Mouse (Mus musculus): ENCODE data around the gene Trmu.

The Trmu gene

DNA sequence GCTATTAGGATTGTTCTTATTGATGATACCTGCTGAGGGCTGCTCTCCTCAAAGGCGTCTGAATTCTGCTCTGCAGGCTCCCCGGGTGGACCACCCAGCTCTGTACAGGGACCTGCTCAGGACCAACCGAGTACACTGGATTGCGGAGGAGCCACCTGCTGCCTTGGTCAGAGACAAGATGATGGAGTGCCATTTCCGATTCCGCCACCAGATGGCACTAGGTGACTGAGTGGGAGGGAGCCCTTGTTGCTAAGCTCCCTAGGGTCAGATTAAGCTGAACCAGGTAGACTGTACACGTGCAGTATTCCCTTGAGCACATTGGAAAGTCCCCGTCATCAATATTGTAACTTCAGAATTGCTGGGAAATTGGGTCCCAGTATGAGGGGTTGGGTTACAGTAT lies 17.2 kb downstream of the Trmu start:
- DNase-seq (ENCODE audit: low read depth, low spot score) = peak; percentile 78

DNA sequence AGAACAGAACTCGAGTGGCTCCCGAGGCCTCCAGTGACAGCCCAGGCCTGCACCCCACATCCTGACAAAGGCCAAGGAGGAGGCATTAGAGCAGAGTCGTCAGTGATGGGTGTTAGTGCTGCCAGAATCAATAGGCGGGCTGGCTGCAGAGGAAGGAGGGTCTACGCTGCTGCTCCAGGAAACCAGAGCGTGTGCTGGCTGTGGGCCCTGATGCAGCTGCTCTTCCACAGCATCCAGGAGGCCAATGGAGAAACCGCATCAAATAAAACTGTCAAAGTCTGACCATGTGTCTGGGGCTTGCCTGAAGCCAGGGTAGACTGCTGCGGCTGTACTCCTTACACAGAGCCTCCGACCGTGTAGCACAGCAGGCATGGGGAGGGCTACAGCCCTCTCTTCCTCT lies 18.0 kb downstream of the Trmu start:
- DNase-seq (ENCODE audit: low read depth, low spot score) = no peak

DNA sequence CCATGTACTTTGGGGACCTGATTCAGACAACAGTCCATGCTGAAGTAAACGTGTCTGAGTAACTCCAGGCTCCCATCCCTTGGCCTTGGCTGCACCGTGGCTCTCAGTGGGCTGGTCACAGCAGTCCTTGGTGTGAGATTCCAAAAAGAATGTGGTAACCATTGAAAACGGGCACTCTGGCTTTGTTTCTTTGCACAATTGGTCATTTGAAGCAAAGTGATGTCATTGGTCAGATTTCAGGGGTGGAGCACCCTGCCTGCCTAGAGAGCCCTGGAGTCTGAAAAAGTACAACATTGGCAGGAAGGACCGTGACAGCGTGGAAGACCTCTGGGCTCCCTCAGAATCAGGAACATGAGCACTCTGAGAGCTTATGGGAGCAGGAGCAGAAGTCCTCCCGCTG lies 20.3 kb downstream of the Trmu start:
- DNase-seq (ENCODE audit: low read depth, low spot score) = no peak

DNA sequence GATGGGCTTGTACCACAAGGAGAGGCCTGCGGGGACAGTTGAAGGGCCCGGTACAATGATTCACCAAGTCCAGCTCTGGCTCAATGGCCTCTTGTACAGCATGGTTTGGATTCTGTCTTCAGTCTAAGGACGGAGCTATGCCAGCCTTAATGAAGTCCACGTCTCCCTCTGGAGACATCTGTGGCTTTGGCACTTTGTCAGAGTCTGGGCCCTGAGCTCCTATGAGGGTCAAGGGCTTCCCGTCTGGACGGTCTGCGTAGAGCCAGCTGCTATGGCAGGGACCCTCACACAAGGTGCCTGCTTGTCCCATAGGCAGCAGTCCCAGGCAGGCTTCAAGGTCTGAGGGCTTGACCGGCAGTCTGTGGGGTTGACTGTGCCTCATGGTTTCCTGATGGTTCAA lies 21.2 kb downstream of the Trmu start:
- DNase-seq (ENCODE audit: low read depth, low spot score) = no peak

DNA sequence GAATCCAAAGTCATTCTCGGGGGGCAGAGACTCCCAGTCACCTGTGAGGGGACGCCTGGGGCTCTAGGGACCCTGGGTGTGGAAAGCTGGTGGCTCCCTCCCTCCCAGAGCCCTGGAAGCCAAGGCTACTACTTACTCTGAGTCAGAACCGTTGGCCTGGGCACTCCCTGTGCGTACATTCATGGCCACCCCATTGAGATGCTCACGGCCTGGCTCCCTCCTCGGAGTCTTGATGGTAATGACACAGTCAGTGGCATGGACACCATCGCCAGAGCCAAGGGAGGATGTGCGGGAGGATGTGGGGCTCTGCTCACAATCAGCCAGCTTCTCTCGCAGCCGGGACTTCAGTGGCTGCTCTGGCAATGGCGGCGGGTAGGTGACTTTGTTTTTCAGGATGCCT lies 21.7 kb downstream of the Trmu start:
- DNase-seq (ENCODE audit: low read depth, low spot score) = no peak

DNA sequence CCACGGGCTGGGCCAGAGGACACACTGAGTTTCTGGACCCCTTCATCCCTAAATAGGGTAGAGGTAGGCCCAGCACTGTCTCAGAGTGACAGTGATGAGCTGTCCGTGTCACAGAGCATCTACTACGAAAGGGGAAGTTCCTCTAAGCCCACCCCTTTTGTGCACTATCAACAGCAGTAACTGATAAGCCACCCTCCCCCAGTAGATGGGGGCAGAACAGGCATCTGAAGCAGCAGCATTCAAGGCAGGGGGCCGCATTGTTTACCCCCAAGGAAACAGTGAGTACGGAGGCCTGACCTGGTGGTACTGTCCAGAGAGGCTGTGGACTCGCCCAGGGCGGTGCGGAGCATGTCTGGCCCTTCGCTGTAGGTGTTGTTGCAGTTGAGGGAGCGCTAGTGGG lies 23.4 kb downstream of the Trmu start:
- no peak for DNase-seq (ENCODE audit: low read depth, low spot score)

DNA sequence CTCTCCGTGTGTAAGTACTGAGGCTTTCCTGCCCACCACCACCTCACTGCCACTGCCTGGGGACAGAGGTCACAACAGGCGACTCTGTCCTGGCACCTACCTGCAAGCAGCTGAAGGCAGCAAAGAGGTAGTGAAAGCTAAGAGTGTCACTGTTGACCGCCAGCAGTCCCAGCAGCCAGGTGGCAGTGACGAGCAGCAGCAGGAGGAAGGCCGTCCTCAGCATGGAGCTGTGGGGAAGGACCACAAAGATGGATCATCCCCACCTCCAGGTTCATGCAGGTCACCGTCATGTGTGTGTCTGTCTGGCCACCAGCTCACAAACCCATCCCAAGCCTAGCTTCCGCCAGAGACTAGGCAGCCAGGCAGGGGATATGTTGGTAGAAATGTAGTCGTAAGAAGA lies 24.7 kb downstream of the Trmu start:
- no peak for DNase-seq (ENCODE audit: low read depth, low spot score)

DNA sequence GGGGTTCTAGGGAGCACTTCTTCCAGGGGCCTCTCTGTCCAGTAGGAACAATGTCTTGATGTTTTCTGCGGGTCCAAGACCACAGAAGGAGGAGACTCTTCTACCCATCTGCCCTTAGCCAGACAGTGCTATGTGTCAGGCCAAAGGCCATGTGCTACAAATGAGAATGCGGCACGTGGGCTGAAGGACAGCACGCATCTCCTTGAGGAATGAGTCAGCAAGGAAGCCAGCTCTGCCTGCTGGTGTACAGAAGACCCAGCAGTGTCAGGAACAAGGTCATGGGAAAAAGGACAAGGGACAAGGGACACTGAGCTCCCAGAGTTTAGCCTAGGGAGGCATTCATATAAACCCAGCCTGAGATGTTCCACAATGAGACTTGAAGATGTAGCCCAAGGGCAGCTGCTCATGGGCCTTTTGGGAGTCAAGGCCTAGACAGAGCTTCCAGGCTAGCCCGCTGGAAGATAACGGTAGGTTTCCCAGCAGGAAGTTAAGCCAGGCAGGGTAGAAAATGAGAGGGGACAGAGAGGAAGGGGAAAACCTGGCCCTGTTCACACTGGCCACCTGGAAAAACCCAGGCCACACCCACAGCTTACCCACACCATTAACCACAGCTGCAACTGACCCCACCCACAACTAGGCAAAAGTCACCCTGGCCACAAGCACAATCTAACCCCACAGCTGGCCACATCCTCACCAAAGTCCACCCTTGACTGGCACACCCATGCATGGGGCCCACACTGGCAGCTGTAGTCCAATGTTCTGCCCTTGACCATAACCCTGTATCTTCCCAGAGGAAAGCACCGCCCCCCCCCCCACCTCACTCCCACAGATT lies 29.8 kb downstream of the Trmu start:
- DNase-seq (ENCODE audit: low read depth, low spot score) = no peak

DNA sequence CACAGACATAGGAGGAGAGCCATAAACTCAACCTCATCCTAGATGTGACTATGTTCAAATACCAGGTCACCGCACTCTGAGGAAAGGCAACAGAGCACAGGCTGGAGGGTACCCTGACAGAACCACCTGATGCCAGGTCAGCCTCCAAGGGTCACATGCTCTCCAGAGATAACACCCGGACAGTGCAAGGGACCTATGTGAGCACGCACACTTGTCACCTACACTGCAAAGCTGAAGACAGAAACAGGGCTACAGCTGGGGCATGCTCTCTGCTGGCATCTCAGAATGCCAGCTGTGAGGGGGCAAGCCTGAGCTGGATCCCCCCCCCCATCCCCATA lies 30.3 kb downstream of the Trmu start:
- no peak for DNase-seq (ENCODE audit: low read depth, low spot score)

DNA sequence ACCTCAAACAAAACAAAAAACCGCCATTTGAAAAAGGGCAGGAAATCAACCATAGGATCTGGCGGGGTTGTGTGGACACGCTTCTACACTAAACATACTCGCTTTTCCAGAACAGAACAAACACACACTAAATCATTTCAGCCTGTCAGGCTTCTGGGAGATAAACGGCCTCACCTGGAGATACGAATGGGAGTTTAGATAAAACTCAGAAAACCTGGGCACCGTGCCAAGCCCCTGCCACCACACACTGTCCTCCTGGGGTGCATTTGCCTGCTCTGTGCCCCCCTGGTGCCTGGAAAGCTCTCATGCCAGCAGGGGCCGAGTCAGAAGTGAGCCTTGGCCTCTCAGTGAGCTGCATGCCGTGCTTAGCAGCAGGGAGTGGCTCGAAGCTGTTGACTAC lies 30.8 kb downstream of the Trmu start:
- DNase-seq (ENCODE audit: low read depth, low spot score) = no peak

DNA sequence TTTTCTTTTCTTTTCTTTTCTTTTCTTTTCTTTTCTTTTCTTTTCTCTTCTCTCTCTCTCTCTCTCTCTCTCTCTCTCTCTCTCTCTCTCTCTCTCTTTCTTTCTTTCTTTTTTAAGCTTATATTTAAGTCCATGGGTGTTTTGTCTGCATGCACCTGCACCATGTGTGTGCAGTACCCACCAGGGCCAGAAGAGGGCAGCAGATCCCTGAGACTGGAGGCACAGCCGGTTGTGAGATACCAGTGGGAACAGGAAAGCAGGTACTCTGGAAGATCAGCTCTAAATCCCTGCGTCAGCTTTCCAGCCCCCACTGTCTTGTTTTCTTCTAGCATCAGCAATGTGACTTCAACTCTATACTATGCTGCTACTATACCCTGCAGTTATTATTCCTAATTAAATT lies 34.5 kb downstream of the Trmu start:
- DNase-seq (ENCODE audit: low read depth, low spot score) = peak; percentile 72

DNA sequence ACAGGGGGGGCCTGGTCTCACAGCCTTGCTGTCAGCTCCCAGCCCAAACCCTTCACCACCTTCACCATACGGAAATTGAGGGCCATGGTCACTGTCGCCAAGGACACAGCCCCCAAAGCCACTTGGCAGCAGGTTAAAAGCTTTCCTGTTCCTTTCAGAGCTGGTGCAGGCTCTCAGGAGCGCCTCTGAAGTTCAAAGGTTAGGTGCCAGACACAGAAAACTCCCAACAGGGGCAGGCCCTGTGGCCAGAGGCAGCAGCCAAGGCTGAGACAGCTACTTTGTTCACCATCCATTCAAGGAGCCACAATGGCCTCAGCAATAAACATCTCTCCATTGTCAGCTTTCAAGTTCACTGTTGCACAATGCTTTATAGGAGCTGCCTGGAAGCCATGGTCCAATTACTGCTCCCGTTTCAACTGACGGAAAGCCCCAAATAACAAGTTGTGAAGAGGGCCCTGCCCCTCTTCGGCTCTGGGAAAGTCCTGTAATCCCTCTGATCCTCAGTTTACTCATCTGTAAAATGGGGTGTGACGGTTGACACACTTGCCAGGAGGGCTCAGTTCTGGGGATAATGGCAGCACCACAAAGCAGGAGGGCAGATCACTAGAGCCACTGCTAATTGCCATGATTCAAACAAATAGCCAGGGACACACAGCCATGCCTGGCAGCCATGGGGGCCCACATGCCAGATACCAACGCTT lies 40.2 kb downstream of the Trmu start:
- no peak for DNase-seq (ENCODE audit: low read depth, low spot score)

DNA sequence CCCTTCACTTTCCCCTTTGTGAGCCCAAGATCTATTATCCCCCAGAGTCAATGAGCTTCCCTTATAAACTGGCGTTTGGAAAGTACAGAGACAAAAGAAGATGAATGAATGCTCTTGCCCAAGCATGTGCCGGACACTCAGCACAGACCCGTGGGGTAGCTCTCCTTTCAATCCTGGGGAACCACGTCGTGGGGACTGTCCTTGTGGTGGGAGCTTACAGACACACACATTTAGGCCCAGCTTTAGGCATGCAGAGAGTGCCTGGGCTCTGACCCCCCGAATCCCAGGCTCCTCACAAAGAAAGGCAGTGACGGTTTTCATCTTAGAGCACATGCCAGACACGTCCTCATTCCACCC lies 40.8 kb downstream of the Trmu start:
- DNase-seq (ENCODE audit: low read depth, low spot score) = no peak

DNA sequence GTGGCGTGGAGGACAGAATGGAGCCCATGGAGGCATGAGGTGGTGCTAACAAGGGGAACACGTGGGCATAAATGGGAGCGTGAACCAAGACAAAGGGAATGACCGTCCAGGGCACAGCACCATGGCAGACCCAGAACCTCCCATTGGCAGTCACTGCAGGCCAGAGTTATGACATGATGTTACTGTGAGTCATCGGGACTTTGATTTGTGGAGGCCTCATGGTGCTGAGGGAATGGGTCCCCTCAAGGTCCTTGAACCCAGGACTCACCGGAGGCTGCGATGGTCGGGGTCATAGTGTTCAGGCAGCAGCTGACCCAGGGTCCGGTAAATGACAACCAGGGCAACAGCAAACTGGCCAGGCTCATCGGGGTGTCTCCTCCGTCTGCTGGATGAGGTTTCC lies 42.7 kb downstream of the Trmu start:
- DNase-seq (ENCODE audit: low read depth, low spot score) = no peak

DNA sequence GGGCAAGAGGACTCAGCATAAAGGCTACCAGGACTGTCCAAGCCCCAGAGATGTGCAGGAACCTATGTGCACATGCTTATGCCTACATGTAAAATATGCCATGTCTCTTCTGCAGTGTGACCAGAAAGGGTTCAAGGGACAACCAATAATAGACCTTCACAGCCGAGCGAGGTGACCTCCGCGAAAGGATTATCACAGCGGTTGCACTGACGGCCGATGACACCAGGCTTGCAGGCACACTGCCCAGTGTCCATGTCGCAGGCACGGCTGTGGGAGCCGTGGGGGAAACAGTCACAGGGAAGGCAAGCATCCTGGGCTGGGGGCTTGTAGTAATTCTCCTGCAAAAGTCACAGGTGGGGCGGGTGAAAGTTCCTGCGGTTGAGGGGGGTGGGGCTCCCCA lies 49.0 kb downstream of the Trmu start:
- no peak for DNase-seq (ENCODE audit: low read depth, low spot score)

DNA sequence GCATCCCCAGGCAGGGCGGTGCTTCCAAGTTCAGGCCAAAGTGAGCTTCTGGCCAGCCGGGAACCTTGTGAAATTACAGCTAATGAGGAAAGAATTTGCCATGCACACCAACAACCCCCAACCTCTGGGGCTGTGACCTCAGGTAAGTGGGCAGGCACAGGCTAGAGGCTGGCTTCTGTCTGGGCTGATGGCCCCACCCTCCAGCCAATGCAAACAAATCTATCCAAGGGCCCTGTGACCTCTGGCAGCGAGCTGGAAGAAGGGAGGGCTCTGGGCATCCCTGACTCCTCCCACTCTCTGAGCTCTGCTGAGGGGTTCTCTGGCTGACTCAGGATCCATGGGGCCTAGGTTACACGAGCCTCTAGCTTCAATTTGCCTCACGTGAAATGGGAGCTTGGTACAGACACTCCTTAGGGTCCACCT lies 56.5 kb downstream of the Trmu start:
- no peak for DNase-seq (ENCODE audit: low read depth, low spot score)

All from forelimb bud, embryonic 11.5 days (tissue).